Mouse (Mus musculus): ENCODE measurements around the gene Syt9.
"Not testable (repeated sequence)": the region's sequence is repeated elsewhere in the genome, so short reads cannot be mapped to it uniquely, and the experiment has no call there.

The Syt9 gene

DNA sequence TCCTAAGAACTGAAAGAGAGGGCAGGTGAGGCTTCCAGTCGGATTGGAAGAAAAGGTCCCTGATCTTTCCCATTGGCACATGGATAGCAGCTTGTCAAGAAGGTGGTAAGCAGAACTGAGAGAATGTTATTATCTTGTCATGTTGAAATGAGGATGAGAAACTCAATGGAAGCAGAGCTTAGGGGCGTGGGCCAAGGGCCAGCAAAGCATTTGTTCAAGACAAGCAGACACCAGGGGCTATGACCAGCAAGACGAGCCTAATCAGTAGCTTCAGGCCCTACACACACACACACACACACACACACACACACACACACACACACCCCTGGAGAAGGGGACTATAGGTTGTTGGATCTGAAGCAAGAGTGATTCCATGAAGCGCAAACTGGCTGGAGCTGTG, 90.6 kb downstream of the Syt9 start:
- no peak for DNase-seq (ENCODE audit: low read depth, low spot score)

DNA sequence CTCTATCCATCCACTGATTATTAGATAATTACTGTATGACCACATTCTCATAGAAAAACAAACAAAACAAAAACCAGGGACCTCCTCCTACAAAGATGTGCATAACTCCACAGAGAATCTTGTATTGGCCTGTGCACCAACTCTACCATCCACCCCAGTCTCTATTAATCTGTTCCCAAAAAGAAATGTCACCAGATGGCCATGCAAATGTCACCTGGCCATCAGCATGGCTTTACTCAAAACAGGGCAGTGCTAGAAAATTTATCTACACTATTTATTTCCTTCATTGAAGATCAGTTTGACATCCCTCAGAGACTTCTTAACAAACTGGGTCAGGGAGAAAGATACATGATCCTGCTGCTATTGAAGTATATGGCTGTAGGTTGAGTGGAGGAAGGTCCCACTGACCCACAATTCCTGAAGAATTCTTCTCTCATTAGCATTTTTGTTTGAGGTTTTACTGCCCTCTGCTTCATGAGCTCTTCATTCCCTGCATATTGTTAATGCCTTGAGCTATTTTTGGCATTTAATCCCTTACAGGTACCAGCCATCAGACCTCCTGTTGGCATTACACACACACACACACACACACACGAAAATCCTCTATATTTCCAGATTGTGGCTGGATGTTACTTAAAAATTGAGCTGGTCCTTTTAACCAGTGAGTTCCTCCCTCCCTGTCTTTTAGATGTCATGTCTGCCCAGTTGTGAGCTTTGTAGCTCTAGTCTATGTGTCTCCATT, 91.3 kb downstream of the Syt9 start:
- no peak for DNase-seq (ENCODE audit: low read depth, low spot score)

DNA sequence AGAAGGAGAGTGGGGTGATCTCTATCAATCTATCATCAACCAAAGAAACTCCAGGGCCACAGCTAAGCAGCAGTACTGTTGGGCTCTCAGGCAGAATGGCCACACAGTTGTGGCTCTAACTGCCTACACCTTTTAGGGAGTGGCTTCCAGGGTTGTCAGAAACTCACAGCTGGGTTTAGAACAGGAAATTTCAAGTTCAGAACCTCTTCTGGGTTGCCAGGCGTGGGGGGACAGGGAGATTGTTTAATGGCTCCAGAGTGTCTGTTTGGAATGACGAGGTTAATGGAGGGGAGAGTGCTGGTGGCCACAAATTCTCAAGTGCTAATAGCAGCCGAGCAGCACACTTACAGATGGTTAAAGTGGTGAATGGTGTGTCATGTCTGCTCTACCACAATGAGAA, 92.4 kb downstream of the Syt9 start:
- DNase-seq (ENCODE audit: low read depth, low spot score) = no peak

DNA sequence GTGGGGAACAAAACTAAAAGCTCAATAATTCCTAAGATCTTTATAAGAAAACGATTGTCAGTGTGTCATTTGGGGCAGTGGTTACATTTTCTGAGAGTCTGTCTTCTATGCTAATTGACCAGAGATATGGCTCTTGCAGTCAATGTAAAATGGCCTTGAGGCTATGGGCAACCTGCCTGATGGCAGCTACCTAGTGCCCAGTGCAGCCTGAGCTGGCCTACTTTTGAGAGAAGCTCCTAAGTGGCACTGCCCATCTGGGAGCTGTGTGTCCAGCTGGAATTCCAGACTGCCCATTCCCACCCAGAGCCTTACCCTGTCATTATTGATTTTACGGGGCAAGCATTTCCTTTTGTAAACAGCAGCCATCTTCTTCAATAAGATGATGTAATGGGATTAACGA, 94.6 kb downstream of the Syt9 start:
- DNase-seq (ENCODE audit: low read depth, low spot score) = no peak

DNA sequence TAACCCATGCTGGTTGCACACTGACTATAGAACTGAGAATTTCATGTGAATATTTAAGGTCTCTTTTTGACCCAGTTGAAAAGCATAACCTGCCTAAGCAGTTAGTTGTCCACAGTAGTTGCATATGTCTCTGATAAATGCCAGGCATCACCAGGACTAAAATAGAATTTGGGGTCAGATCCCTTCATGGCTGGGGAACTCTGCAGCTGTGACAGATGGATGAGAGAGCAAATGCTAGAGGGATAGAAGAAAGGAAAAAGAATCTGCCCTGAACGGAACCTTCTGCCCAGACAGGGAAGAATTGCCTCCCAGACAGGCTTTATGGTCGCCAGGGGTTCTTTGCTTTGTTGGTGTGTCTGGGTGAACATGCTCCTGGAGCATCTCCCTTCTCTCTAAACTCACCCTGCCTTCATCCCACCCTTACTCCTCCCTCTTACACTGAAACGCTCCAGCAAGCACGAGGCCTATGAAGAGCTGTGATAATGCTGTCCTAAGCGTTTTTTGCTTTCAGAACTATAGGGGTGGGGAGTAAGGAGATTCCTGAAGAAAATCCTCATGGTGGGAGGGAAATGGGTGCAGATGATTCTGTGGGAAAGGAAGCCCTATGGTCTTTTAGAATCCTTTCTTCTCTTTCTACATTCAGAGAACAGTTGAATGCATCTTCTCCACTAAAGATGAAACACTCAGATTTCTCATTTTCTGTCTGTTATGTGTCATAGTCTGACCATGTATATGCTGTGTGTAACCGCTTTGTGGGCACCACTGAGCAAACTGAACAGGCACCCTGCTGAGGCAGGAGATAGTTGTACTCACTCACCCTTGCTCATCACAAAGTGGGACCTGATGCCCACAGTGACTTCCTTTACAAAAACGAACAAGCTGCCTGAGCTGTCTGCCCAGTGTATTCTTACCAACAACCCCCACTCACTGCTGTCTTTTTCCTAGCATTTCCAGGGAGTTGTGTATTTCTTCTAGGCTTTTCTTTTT, 108.7 kb downstream of the Syt9 start:
- DNase-seq (ENCODE audit: low read depth, low spot score) = no peak

DNA sequence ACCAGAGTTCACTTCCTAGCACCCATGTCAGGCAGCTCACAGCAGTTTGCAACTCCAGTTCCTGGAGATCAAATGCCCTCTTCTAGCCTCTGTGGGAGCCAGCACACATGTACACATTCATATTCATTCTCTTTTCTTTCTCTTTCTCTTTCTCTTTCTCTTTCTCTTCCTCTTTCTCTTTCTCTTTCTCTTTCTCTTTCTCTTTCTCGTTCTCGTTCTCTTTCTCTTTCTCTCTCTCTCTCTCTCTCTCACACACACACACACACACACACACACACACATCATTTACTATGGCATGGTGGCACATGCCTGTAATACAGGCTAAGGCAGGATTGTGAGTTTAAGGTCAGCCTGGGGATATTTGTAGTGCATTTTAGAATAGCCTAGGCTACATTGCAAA, 115.2 kb downstream of the Syt9 start:
- DNase-seq (ENCODE audit: low read depth, low spot score) = not testable (repeated sequence)

DNA sequence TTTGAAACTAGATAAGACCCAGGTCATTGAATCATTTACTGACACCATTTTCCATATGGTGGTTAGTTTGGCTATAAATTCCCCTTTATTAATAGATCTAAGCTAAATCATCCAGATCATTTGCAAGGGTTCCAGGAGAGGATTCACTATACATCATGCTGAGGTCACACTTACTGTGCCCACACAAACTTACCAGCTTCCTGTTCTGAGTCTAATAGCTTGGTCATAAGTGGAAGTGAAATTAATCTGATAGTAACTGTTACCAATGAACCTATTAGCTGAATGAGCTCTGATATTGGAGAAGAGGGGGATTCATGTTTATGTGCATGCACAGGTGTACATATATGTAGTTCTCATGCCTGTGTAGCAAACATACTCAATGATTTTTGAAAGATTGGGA, 124.9 kb downstream of the Syt9 start:
- DNase-seq (ENCODE audit: low read depth, low spot score) = no peak

DNA sequence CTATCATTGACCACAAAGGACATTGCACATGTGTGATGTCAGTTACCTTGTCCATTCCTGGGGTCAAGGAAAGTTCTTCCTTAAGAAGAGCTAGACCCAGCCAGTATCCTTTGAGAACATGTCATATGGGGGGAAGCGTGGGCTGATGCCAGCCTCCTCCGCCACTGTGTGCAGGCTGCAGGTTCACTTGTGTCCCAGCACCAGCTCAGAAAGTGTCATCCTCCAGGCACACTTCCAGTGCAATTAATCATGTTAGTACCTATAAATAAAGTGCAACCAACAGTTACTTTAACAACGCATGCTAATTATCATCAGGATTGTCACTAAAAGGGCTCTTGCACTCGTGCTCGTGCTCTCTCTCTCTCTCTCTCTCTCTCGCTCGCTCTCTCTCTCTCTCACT, 126.4 kb downstream of the Syt9 start:
- no peak for DNase-seq (ENCODE audit: low read depth, low spot score)

DNA sequence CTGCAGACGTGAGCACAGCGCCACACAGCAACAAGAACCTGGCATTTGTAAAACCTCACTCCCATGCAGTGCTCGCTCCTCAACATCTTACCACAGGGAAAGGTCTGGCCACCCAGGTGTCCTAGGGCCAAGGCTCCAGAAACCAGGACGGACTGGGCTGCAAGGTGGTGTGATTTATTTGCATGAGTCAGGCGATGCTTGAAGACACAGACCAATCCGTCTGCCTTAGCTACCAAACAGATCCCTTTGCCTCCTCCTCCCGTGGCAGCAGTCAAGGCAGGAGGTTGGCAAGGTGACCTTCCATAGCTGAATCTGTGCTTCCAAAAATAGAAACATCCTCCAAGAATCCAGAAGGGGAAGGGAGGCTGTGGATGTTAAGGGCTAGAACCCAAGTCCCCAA, 130.1 kb downstream of the Syt9 start:
- no peak for DNase-seq (ENCODE audit: low read depth, low spot score)

DNA sequence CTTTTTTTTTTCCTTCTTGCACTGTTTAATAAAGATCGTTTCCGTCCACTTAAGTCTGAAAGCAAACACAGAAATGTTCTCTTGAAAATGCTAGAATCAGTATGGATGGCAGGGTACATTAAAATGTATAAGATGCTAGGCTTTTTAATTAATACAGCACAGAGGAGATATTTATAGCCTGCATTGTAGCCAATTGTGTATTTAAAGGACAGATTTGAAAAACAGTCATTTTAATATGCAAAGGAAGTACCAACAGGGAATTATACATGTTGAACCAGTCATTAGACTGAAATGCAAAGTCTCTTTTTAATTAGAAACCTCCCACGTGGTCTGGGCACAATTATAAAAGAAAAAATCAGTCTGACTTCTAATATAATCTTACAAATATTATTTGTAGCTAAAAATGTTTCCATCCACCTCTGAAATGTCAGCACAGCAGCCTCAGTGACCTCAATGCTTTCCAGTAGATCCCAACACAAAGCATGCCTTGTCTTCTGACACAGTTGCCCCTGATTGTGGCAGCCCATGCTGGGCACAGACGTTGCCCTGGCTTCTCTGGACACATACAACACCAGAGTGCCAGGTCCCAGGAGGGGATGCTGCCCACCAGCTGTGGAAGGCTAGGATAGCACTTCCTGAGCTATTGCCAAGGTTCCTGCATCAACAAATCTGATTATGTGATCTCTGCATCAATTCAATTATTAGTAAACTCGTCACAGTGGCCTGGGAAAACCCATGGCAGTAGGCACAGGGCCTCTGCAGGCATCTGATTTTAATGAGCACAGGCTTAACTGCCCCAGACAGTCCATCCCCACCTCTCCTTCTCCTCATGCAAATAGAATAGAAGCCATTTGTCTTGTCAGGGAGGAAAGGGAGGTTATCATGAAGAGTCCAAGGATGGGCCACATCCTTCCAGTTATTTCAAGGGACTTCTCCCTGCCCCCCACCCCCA, 134.5 kb downstream of the Syt9 start:
- no peak for DNase-seq (ENCODE audit: low read depth, low spot score)

DNA sequence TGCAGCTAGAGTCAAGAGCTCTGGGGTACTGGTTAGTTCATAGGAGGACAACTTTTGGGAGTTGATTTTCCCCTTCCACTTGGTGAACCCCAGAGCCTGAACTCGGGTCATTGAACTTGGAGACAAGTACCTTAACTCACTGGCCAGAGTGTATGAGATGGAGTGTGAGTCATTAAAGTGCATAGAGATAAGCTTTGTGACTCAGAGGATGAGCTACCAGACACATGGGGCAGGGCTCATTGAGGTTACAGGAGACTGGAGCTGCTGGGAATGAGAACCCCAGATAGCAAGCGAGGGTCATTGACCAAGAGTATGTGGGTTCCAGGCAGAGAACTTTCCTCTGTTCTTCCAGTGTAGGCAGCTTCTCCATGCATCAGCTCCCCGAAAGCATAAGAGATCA, 137.4 kb downstream of the Syt9 start:
- no peak for DNase-seq (ENCODE audit: low read depth, low spot score)

DNA sequence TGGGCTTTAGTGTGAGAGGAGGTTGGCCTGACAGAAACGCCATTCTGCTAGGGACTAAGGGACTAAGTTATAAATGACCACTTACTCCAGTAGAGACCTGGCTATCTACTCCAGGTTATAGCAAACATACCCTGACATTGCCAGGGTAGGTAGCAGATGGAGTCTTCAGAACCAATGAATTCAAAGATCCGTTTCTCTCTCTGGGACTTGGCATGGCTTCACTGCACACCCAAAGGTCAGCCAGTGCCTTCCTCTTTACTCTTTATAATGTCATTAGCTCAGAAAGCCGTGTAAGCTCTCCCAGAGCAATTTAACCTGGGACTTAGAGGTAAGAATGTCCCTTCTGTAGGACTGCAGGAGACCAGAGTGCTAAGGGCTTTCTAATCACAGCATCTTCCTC, 139.2 kb downstream of the Syt9 start:
- DNase-seq (ENCODE audit: low read depth, low spot score) = no peak

DNA sequence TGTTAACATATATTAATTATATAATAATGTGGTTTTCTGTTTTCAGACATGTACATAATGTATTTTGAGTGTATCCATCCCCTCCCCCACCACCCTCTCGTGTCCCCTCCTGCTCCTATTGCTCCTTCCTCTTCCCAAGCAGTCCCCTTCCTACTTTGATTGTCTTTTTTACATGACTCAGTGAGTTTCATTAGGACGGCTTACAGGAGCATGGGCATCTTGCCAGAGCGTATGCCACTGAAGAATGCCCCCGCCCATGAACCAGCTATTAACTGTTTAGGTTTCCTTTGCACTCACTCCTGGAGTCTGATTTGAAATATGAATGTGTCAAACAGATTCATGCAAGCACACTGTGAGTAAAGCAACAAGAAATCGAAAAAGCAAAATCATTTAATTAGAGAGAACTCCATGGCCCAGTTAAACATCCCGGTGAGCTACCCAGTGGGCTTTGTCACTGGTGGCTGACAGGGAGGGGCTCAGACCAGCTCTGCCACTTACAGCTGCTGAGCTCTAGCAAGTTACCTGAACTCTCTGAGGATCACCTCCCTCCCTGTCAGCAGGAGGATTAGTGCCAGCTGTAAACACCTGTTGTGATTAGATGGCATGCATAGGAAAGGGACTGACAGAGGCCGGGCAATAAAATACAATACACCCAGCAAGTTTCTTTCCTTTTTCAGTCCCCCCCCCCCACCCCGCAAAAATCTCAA, 146.3 kb downstream of the Syt9 start:
- no peak for DNase-seq (ENCODE audit: low read depth, low spot score)

DNA sequence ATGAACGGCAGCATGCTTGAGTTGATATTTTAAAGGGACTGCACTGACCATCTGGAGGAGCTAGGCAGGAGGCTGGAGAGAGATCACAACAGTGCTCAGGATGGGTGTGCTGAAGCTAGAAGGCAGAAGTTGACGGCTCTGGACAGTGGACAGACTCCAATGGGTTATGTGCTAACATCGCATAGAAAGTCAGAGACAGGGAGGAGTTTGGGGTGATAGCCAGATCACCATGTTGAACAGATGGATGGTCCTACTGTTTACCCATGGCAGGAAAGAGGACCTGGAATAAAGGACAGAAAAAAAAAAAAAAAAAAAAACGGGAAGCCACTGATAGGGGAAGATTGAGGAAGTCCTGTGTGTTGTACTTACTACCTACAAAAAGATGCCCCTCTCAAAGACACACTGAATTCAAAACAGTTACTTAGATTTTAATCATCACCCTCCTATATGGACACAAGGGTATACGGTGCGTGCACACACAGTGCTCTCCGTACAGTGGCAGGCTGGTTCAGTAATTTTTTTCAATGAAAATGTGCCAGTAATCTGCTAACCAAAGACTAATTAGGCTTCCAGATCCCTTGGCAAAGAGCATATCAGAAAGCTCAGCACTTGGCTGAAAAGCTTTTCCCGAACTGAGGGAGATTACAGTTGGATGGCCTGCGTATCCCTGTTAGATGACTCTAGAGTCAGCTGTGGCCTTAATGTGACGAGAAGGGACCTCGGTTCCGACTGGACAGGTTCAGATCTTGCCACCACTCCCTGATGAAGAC, 148.9 kb downstream of the Syt9 start:
- DNase-seq (ENCODE audit: low read depth, low spot score) = no peak

DNA sequence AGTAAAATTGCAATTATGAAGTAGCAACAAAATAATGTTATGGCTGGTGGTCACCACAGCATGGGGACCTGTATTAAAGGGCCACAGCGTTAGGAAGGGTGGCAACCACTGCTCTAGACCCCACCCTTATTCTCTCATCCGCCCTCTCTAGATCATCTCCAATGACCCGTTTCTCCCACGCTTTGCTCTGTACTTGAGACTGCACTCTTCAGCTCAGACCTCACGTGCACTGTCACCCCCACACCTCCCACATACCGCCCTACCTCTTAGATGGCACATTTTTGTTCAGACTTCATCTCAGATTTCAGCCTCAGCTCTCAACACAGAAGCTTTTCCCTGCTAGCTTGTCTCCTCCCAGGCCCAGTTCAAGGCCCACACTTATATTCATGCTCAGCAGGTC, 150.9 kb downstream of the Syt9 start:
- no peak for DNase-seq (ENCODE audit: low read depth, low spot score)

DNA sequence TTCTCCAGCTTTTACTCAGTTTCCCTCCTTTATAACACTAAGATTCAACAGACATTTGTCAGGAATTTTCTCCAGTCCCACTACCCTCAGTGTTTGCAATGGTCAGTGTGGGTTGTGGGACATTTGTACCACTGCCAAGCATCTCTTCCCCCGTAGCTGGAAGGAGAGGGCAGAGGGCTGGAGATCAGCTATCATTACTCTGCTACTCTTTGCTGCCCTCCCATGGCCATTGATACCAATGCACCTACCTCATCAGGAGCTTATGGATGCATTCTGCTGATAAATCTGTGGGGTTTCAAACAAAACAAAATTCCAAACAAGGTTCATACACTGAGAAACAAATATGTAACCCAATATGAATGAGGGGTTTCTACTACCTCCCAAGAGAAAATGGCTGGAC, 155.8 kb downstream of the Syt9 start:
- DNase-seq (ENCODE audit: low read depth, low spot score) = peak; percentile 11

DNA sequence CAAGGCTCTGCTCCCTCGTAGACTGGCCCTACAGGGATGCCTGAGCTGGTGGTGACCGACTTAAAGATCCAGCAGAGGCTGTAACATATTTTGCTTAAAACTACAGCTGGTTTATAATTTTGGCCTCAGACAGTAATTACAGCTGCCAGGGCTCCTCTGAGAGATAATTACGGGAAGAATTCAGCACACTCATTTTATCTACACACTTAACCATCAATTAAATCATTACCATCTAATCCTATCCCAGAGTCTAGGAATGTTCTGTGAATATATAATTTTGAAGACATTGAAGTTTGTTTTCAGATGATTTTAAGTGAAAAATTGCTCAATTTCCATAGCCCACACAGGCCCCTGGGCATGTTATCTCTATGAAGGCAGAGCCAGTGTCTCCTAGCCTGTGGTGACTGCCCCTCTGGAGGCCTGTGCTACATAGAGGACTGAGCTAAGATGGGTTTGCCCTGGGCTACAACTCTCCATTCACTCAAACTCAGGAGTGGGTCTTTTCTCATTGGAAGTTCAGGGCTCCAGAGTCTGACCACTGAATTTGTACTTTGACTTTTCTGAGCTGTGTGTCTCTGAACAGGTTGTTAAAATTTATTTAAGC, 157.7 kb downstream of the Syt9 start:
- DNase-seq (ENCODE audit: low read depth, low spot score) = no peak

DNA sequence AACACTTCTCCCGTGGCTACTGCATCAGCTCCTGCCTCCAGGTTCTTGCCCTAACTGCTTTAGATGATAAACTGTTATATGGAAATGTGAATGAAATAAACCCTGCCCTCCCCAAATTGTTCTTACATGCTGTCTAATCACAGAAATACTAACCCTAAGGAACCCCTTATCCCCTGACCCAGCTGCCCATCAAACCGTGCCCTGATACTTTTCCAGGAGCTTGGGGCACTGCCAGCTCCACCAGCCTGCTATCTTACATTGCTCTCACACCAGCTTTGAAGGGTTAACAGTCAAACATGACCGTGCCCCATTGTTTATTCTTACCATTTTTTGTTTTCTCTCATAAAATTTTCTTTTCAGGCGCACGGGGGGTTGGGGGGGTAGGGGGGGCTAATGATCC, 158.8 kb downstream of the Syt9 start:
- DNase-seq (ENCODE audit: low read depth, low spot score) = no peak

DNA sequence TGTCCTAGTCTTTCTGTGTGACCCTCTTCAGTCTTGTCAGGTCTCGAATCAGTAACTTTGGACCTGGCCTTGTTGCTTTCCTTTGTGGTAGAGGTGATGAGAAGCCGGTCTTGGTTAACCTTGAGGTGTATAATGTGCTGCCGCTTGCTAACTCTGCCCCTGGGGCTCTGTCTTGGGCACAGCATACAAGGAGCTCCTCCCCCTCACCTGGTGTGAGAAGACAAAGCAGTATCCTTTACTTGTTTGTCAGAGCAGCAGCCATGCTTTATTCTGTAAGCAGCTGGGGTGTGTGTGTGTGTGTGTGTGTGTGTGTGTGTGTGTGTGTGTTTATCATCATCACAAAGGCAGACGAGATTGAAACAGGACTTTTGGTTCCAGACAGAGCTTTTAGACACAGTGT, 164.8 kb downstream of the Syt9 start:
- DNase-seq (ENCODE audit: low read depth, low spot score) = no peak

DNA sequence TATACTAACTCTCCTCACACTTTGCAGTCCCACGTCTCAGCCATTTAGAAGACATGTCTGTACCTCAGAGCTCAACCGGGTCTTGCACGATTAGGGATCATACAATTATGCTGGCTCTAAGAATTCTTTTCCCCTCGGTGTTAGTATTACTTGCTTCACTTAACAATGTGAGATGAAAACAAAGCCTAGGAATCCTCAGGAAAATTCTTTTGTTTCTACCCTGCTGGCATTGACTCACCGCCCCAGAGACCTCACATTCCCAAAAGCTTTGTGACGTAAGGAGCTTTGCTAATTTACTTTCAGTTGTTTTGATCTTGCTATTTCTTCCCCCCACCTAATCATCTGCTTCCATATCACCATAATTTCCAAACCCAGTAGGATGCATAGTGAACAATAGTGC, 166.0 kb downstream of the Syt9 start:
- DNase-seq (ENCODE audit: low read depth, low spot score) = no peak

All from 3T3-L1 (cell line).